Mouse (Mus musculus) kidney, adult 2 months (tissue): ENCODE results near the gene Mllt6. TPM values are rescaled to one million over a fixed set of nuclear protein-coding genes. Genes with fewer than 3 reads are reported as not detected.
A peak's percentile ranks its signal among the peaks of the same experiment; 100 is the strongest.
"Not testable (repeated sequence)": the region's sequence is repeated elsewhere in the genome, so short reads cannot be mapped to it uniquely, and the experiment has no call there.

ENCODE experiments used
- DNase-seq: peaks from one replicate; pipeline ENCODE4 v3.0.0; 2021
- H3K27ac ChIP-seq: fragments of 200-500 bp; 2 replicates; pipeline ENCODE4 v1.5.1; 2012; ENCODE audit warnings: low read depth, low read length, control low read depth, inconsistent platforms; ENCODE audit not compliant: insufficient read depth
- H3K27me3 ChIP-seq: fragments of 200-500 bp; replicated peaks from 2 replicates; pipeline ENCODE4 v1.6.1; 2012; ENCODE audit warnings: mild to moderate bottlenecking, moderate library complexity, low read length, inconsistent platforms; ENCODE audit not compliant: control insufficient read depth, insufficient read depth
- H3K36me3 ChIP-seq: fragments of 200-500 bp; 2 replicates; pipeline ENCODE4 v1.6.1; 2012; ENCODE audit warnings: mild to moderate bottlenecking, moderate library complexity, low read length, inconsistent platforms; ENCODE audit not compliant: control insufficient read depth, insufficient read depth
- H3K4me1 ChIP-seq: fragments of 200-500 bp; 2 replicates; pipeline ENCODE4 v1.6.1; 2011; ENCODE audit warnings: low read length; ENCODE audit not compliant: control insufficient read depth, insufficient read depth
- H3K4me3 ChIP-seq: fragments of 200-500 bp; 2 replicates; pipeline ENCODE4 v1.5.1; 2011; ENCODE audit warnings: mild to moderate bottlenecking, low read depth, low read length, control low read depth; ENCODE audit not compliant: insufficient read depth
- CTCF ChIP-seq: fragments of 200-500 bp; conservative IDR thresholded peaks from 2 replicates; pipeline ENCODE4 v1.5.1; 2011; ENCODE audit warnings: low read depth, mild to moderate bottlenecking, control low read depth, low read length, moderate library complexity, mixed read lengths; ENCODE audit not compliant: insufficient read depth, insufficient read length
- POLR2A ChIP-seq: fragments of 200-500 bp; IDR thresholded peaks from one replicate; pipeline ENCODE4 v1.6.1; 2011; ENCODE audit warnings: low read depth, low read length, control low read depth
- WGBS: fragments of 180-500 bp; shearing (Covaris S2); methylation state at CpG from one replicate; pipeline ENCODE4 v1.1.7; 2018; 5-methylcytosine and 5-hydroxymethylcytosine counted together
- polyA plus RNA-seq: library from polyadenylated mRNA; depleted of rRNA; stranded (reverse); fragments of >200 nt; gene quantifications from 2 replicates; pipeline ENCODE4 v1.2.3, GENCODE M21; 2012

Mllt6 gene
- polyA plus RNA-seq, 1 experiment = 36.6 TPM

- H3K4me3 ChIP-seq = no peak overlapping the region
- WGBS = 3% methylated on average over 6 of the region's 6 CpGs
- H3K4me1 ChIP-seq = no peaks in the 10 kb centered on the region
- TF ChIP-seq CTCF (peak; percentile 89), POLR2A (no peak)
- DNase-seq = peak; percentile 85
- no peaks in the 10 kb centered on the region for H3K27me3 ChIP-seq
- H3K36me3 ChIP-seq = no peaks in the 10 kb centered on the region
- H3K27ac ChIP-seq = no peak overlapping the region
Measured at GRCm38 (mm10) chr11:97644834-97645233, 18.4 kb upstream of the Mllt6 start.

DNA sequence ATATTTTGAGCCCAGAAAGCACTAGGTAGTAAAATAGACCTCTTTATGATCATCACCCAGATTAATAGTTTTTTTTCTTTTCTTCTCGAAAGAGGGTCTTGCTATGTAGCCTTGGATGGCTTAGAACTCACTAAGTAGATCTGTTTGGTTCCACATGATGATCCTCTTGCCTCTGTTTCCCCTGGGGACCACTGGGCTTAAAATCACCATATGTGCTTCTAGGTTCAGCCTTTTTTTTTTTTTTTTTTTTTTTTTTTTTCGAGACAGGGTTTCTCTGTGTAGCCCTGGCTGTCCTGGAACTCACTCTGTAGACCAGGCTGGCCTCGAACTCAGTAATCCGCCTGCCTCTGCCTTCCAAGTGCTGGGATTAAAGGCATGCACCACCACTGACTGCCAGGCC, 14.7 kb upstream of the Mllt6 start:
- not testable (repeated sequence) for DNase-seq, H3K27me3 ChIP-seq, H3K36me3 ChIP-seq, H3K4me3 ChIP-seq, H3K27ac ChIP-seq, H3K4me1 ChIP-seq
- WGBS = 81% methylated on average over 4 of the region's 4 CpGs

GRCm38 (mm10) chr11:97650341-97650740, 12.9 kb upstream of the Mllt6 start:
- no peaks in the 10 kb centered on the region for H3K27me3 ChIP-seq
- no peak for DNase-seq
- no peaks in the 10 kb centered on the region for H3K36me3 ChIP-seq
- no peaks in the 10 kb centered on the region for H3K4me1 ChIP-seq
- no peak overlapping the region for H3K27ac ChIP-seq
- no peak for TF ChIP-seq CTCF
- WGBS = 43% methylated on average over 5 of the region's 5 CpGs
- H3K4me3 ChIP-seq = no peak overlapping the region

- WGBS = 89% methylated on average over 11 of the region's 11 CpGs
- not testable (repeated sequence) for H3K27me3 ChIP-seq, H3K36me3 ChIP-seq, H3K4me1 ChIP-seq, H3K27ac ChIP-seq, H3K4me3 ChIP-seq
- DNase-seq = peak; percentile 18
Measured at GRCm38 (mm10) chr11:97653376-97653775, 9.8 kb upstream of the Mllt6 start.

- no peak for DNase-seq
- H3K27me3 ChIP-seq = no peaks in the 10 kb centered on the region
- no peak overlapping the region for H3K27ac ChIP-seq
- no peak overlapping the region for H3K4me3 ChIP-seq
- H3K4me1 ChIP-seq = peaks cover 7% of the 10 kb centered on the region
- no peak for TF ChIP-seq POLR2A
- no peak for TF ChIP-seq CTCF
- no peaks in the 10 kb centered on the region for H3K36me3 ChIP-seq
- 93% methylated on average over 2 of the region's 2 CpGs for WGBS
Measured at GRCm38 (mm10) chr11:97654210-97654609, 9.0 kb upstream of the Mllt6 start.

DNA sequence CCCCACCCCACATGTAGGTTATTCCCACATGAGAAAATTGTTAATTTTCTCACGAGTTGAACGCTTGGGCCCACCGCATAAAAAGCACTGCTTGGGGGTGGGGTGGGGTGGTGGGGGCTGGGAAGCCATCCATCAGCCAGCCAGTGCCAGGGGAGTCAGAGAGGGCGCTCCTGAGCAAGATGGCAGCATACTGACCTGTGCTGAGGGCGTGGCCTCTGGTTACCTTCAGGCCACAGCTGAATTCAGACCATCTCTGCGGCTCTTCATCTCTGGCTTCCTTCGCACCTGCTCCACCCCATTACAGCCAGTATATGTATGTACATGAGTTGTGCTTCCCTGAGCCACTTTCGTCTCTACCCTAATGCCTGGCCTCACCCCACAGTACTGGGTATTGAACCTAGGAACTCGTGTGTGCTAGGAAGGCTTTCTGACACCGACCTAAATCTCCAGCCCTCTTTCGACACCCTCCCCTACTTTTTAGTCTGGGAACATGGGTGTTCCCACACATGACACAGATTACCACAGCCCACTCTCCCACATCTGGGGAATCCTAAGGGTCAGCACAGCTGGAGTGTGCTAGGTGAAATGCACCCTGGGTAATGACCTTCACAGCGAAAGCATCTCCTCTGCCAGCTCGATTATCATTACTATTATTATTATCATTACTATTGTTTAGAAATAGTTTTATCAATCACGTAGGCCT, 6.8 kb upstream of the Mllt6 start:
- Histone ChIP-seq H3K27me3 (no peaks in the 10 kb centered on the region), H3K36me3 (no peaks in the 10 kb centered on the region), H3K27ac (no peak overlapping the region), H3K4me3 (no peak overlapping the region), H3K4me1 (peaks cover 13% of the 10 kb centered on the region)
- DNase-seq = no peak
- 84% methylated on average over 14 of the region's 14 CpGs for WGBS
- no peak for TF ChIP-seq CTCF
- TF ChIP-seq POLR2A = no peak

DNA sequence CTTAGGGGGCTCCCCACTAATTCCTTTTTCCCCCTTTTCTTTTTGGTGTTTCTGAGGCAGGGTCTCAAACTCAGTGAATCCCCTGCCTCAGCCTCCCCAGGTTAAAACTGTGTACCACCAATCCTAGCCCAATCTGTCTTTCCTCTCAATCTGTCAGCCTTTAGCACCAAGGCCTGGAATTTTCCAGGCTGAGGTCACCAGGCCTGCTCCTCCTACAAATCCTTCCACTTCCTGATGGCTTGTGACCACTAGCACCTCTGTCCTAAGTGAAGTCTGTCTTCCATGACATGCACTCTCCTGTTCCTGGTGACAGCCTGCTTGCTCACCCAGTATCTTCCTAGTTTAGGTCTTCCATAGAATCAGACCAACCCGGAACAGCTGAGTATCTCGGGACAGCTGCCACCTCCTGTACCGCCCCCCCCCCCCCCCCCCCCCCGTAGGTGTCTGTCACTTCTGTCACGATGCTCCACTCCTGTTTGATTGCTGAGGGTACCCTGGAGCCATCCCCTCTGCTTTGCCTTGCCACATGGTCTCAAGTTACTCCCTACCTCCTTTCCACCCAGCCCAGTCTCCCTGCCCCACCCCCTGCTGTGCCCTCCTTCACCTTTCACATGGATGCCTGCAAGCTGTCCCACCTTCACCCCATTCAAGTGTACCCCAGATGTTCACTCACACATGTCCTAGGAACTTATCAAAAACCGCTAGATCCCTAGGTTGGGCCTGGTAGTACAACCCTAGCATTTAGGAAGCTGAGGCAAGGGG, 5.8 kb upstream of the Mllt6 start:
- Histone ChIP-seq H3K27ac (no peak overlapping the region), H3K4me1 (peaks cover 13% of the 10 kb centered on the region), H3K4me3 (no peak overlapping the region), H3K36me3 (no peaks in the 10 kb centered on the region), H3K27me3 (no peaks in the 10 kb centered on the region)
- TF ChIP-seq POLR2A (no peak), CTCF (no peak)
- DNase-seq = peak; percentile 30
- 60% methylated on average over 3 of the region's 6 CpGs for WGBS

GRCm38 (mm10) chr11:97657967-97658366, 5.2 kb upstream of the Mllt6 start:
- not testable (repeated sequence) for H3K27ac ChIP-seq, DNase-seq, H3K4me3 ChIP-seq, H3K27me3 ChIP-seq, H3K36me3 ChIP-seq
- WGBS = 86% methylated on average over 6 of the region's 6 CpGs
- peaks cover 13% of the 10 kb centered on the region for H3K4me1 ChIP-seq
